Mouse (Mus musculus): Measurements from ENCODE around the gene 9930104L06Rik. TPM values are rescaled to one million over a fixed set of nuclear protein-coding genes. Genes with fewer than 3 reads are reported as not detected.

Gene 9930104L06Rik
- 1 to 10 TPM; 7.6 to 8.3 TPM for total RNA-seq (2023)

GRCm38 (mm10) chr4:124936613-124937471, at the start of gene 9930104L06Rik:
Gene 9930104L06Rik, plus strand, starts transcription at chr4:124937048.

GRCm38 (mm10) chr4:124939211-124939610, 2.4 kb downstream of the 9930104L06Rik start, which contains the start of gene Cdca8:
Gene Cdca8, minus strand, starts transcription at chr4:124939311.

GRCm38 (mm10) chr4:124985671-124986602, 49.1 kb downstream of the 9930104L06Rik start, which contains the start of gene Rspo1:
Gene Rspo1, plus strand, starts transcription at chr4:124986430.

Other genes starting within 250 kb of the 9930104L06Rik start
- 10 to 100 TPM; 12.2 to 13.3 TPM for gene Utp11, start 243.4 kb upstream of the 9930104L06Rik start, total RNA-seq (2023)
- gene Fhl3, start 236.3 kb upstream of the 9930104L06Rik start, total RNA-seq (2023), result 10 to 100 TPM; 26.8 to 31.2 TPM
- 10 to 100 TPM; 30.3 to 30.9 TPM for gene Sf3a3, start 222.3 kb upstream of the 9930104L06Rik start, total RNA-seq (2023)
- gene Inpp5b, start 195.2 kb upstream of the 9930104L06Rik start, total RNA-seq (2023), result 10 to 100 TPM; 52.4 to 63.8 TPM
- gene Mtf1, start 134.9 kb upstream of the 9930104L06Rik start, total RNA-seq (2023), result 10 to 100 TPM; 45.3 to 53.3 TPM
- gene Yrdc, start 86.4 kb upstream of the 9930104L06Rik start, total RNA-seq (2023), result 10 to 100 TPM; 37.5 to 40.6 TPM
- gene 1110065P20Rik, start 85.9 kb upstream of the 9930104L06Rik start, total RNA-seq (2023), result 10 to 100 TPM in 1 of 2 experiments, 1 to 10 TPM in 1; 8.4 to 12.8 TPM
- not detected for gene Maneal, start 74.9 kb upstream of the 9930104L06Rik start, total RNA-seq (2023)
- under 1 TPM in 1 of 2 experiments, not detected in 1; 0.09 TPM for gene Epha10, start 56.1 kb upstream of the 9930104L06Rik start, total RNA-seq (2023)
- gene Cdca8, start 2.3 kb downstream of the 9930104L06Rik start, total RNA-seq (2023), result 10 to 100 TPM; 70.3 to 91.2 TPM
- gene Rspo1, start 49.4 kb downstream of the 9930104L06Rik start, total RNA-seq (2023), result 1 to 10 TPM; 1.9 to 3.3 TPM
- gene Gnl2, start 79.5 kb downstream of the 9930104L06Rik start, total RNA-seq (2023), result 10 to 100 TPM; 35.6 to 41.2 TPM
- not detected for gene Dnali1, start 128.7 kb downstream of the 9930104L06Rik start, total RNA-seq (2023)
- gene Snip1, start 129.6 kb downstream of the 9930104L06Rik start, total RNA-seq (2023), result 10 to 100 TPM; 26.3 to 29.2 TPM
- 10 to 100 TPM; 19.7 to 28.0 TPM for gene Meaf6, start 148.1 kb downstream of the 9930104L06Rik start, total RNA-seq (2023)
- gene Zc3h12a, start 190.8 kb downstream of the 9930104L06Rik start, total RNA-seq (2023), result 100 to 1,000 TPM; 106 TPM

Measured in neutrophil, adult 83 days (primary cell).